Mouse (Mus musculus) forebrain, embryonic 16.5 days (tissue): ENCODE data around the gene Rbms2. TPM values are rescaled to one million over a fixed set of nuclear protein-coding genes. Genes with fewer than 3 reads are reported as not detected.
A peak's percentile ranks its signal among the peaks of the same experiment; 100 is the strongest.

Experiments used
- ATAC-seq: fragments of 200-750 bp; cut with Nextera tagmentation; 2 replicates; pipeline ENCODE4 v1.8.0; 2017; ENCODE audit warnings: mild to moderate bottlenecking, moderate library complexity
- H3K27ac ChIP-seq: fragments of 300-500 bp; sonication (generic); 2 replicates; pipeline ENCODE4 v1.5.1; 2014; ENCODE audit warnings: low read length, control low read depth
- H3K27me3 ChIP-seq: fragments of 300-500 bp; sonication (generic); replicated peaks from 2 replicates; pipeline ENCODE4 v1.6.1; 2014; ENCODE audit warnings: low read length; ENCODE audit not compliant: control insufficient read depth, insufficient read depth
- H3K36me3 ChIP-seq: fragments of 300-500 bp; sonication (generic); 2 replicates; pipeline ENCODE4 v1.6.1; 2014; ENCODE audit not compliant: control insufficient read depth, insufficient read depth
- H3K4me1 ChIP-seq: fragments of 300-500 bp; sonication (generic); replicated peaks from 2 replicates; pipeline ENCODE4 v1.6.1; 2014; ENCODE audit warnings: low read length; ENCODE audit not compliant: control insufficient read depth, insufficient read depth
- H3K4me2 ChIP-seq: fragments of 300-500 bp; sonication (generic); 2 replicates; pipeline ENCODE4 v1.6.1; 2014; ENCODE audit warnings: mild to moderate bottlenecking, low read length, control low read depth
- H3K4me3 ChIP-seq: fragments of 300-500 bp; sonication (generic); replicated peaks from 2 replicates; pipeline ENCODE4 v1.5.1; 2014; ENCODE audit warnings: mild to moderate bottlenecking, low read length, control low read depth
- H3K9ac ChIP-seq: fragments of 300-500 bp; sonication (generic); replicated peaks from 2 replicates; pipeline ENCODE4 v1.6.1; 2014; ENCODE audit warnings: low read depth, low read length, control low read depth
- H3K9me3 ChIP-seq: fragments of 300-500 bp; sonication (generic); 2 replicates; pipeline ENCODE4 v1.6.1; 2016; ENCODE audit warnings: low read length; ENCODE audit not compliant: control insufficient read depth
- WGBS: fragments of 180-500 bp; shearing (Covaris S2); extraction: QIAGEN DNeasy Blood & Tissue Kit; methylation state at CpG from one replicate; pipeline ENCODE4 v1.1.7; 2014; 5-methylcytosine and 5-hydroxymethylcytosine counted together
- polyA plus RNA-seq: library from polyadenylated mRNA; unstranded; fragments of >200 nt; fragmentation: Nextera tagmentation; extraction: Ambion mirVana; gene quantifications from 2 replicates; pipeline ENCODE4 v1.2.1, GENCODE M21; 2015

Gene Rbms2
- polyA plus RNA-seq, 1 experiment from 2014 or later: 8.5 TPM

GRCm38 (mm10) chr10:128131812-128132211, 48.3 kb downstream of the Rbms2 start:
- no peak for ATAC-seq
- Histone ChIP-seq H3K9ac (no peak overlapping the region), H3K9me3 (no peaks in the 10 kb centered on the region), H3K4me1 (no peaks in the 10 kb centered on the region; the same call in 1 of the 2 replicates), H3K4me2 (no peak overlapping the region), H3K36me3 (peaks cover 10% of the 10 kb centered on the region; the same call in 1 of the 2 replicates), H3K27ac (no peak overlapping the region), H3K4me3 (no peak overlapping the region), H3K27me3 (no peaks in the 10 kb centered on the region)

GRCm38 (mm10) chr10:128131297-128131696, 48.8 kb downstream of the Rbms2 start:
- H3K27me3 ChIP-seq: no peaks in the 10 kb centered on the region
- 85% methylated on average over 3 of the region's 3 CpGs for WGBS
- no peak overlapping the region for H3K4me3 ChIP-seq
- no peak overlapping the region for H3K27ac ChIP-seq
- no peaks in the 10 kb centered on the region for H3K9me3 ChIP-seq
- H3K4me2 ChIP-seq: no peak overlapping the region
- no peak overlapping the region for H3K9ac ChIP-seq
- H3K36me3 ChIP-seq: peaks cover 15% of the 10 kb centered on the region
- H3K4me1 ChIP-seq: no peaks in the 10 kb centered on the region; the same call in 1 of the 2 replicates
- no peak for ATAC-seq

- Histone ChIP-seq H3K36me3 (peaks cover 42% of the 10 kb centered on the region), H3K9me3 (no peaks in the 10 kb centered on the region), H3K4me1 (no peaks in the 10 kb centered on the region), H3K4me3 (no peak overlapping the region), H3K9ac (no peak overlapping the region), H3K4me2 (no peak overlapping the region), H3K27me3 (no peaks in the 10 kb centered on the region), H3K27ac (no peak overlapping the region)
- no peak for ATAC-seq
- 85% methylated on average over 8 of the region's 8 CpGs for WGBS
These were observed 52.0 kb downstream of the Rbms2 start for GRCm38 (mm10) chr10:128128143-128128542.

GRCm38 (mm10) chr10:128127497-128127896, 52.6 kb downstream of the Rbms2 start:
- no peak overlapping the region for H3K4me3 ChIP-seq
- peaks cover 48% of the 10 kb centered on the region for H3K36me3 ChIP-seq
- no peaks in the 10 kb centered on the region for H3K4me1 ChIP-seq
- no peak overlapping the region for H3K27ac ChIP-seq
- 75% methylated on average over 5 of the region's 5 CpGs for WGBS
- H3K4me2 ChIP-seq: no peak overlapping the region
- no peak for ATAC-seq
- H3K27me3 ChIP-seq: no peaks in the 10 kb centered on the region
- H3K9ac ChIP-seq: no peak overlapping the region
- no peaks in the 10 kb centered on the region for H3K9me3 ChIP-seq

- 92% methylated on average over 14 of the region's 14 CpGs for WGBS
- Histone ChIP-seq H3K36me3 (peaks cover 61% of the 10 kb centered on the region), H3K9me3 (no peaks in the 10 kb centered on the region), H3K4me2 (no peak overlapping the region), H3K4me3 (no peak overlapping the region), H3K27me3 (no peaks in the 10 kb centered on the region), H3K9ac (no peak overlapping the region), H3K27ac (no peak overlapping the region), H3K4me1 (no peaks in the 10 kb centered on the region)
- ATAC-seq: no peak
These were observed 54.1 kb downstream of the Rbms2 start for GRCm38 (mm10) chr10:128125951-128126350.

GRCm38 (mm10) chr10:128124831-128125230, 55.3 kb downstream of the Rbms2 start:
- Histone ChIP-seq H3K9me3 (no peaks in the 10 kb centered on the region), H3K4me3 (no peak overlapping the region), H3K9ac (no peak overlapping the region), H3K36me3 (peaks cover 63% of the 10 kb centered on the region), H3K27me3 (no peaks in the 10 kb centered on the region), H3K27ac (no peak overlapping the region), H3K4me1 (no peaks in the 10 kb centered on the region), H3K4me2 (no peak overlapping the region)
- no peak for ATAC-seq
- 92% methylated on average over 9 of the region's 9 CpGs for WGBS

GRCm38 (mm10) chr10:128123833-128124232, 56.3 kb downstream of the Rbms2 start:
- no peaks in the 10 kb centered on the region for H3K4me1 ChIP-seq
- no peak overlapping the region for H3K4me3 ChIP-seq
- no peak overlapping the region for H3K27ac ChIP-seq
- no peak for ATAC-seq
- no peak overlapping the region for H3K4me2 ChIP-seq
- H3K9me3 ChIP-seq: no peaks in the 10 kb centered on the region
- H3K27me3 ChIP-seq: no peaks in the 10 kb centered on the region
- peaks cover 69% of the 10 kb centered on the region for H3K36me3 ChIP-seq
- H3K9ac ChIP-seq: no peak overlapping the region
- 92% methylated on average over 7 of the region's 7 CpGs for WGBS

GRCm38 (mm10) chr10:128111227-128111626, 68.9 kb downstream of the Rbms2 start:
- H3K4me2 ChIP-seq: no peak overlapping the region
- H3K4me1 ChIP-seq: no peaks in the 10 kb centered on the region
- ATAC-seq: no peak
- H3K4me3 ChIP-seq: no peak overlapping the region
- H3K27ac ChIP-seq: no peak overlapping the region
- no peak overlapping the region for H3K9ac ChIP-seq
- H3K36me3 ChIP-seq: peaks cover 29% of the 10 kb centered on the region
- H3K9me3 ChIP-seq: no peaks in the 10 kb centered on the region
- no peaks in the 10 kb centered on the region for H3K27me3 ChIP-seq

- WGBS: 95% methylated on average over 4 of the region's 4 CpGs
These were observed 69.9 kb downstream of the Rbms2 start for GRCm38 (mm10) chr10:128110103-128110761.

GRCm38 (mm10) chr10:128097587-128097971, 82.5 kb downstream of the Rbms2 start:
- WGBS: under 1% methylated on average over 13 of the region's 13 CpGs
- H3K9ac ChIP-seq: peak overlapping the region; percentile 86

More at GRCm38 (mm10) chr10:128110103-128110761, 69.9 kb downstream of the Rbms2 start:
- Histone ChIP-seq H3K27me3 (no peaks in the 10 kb centered on the region), H3K4me1 (no peaks in the 10 kb centered on the region), H3K27ac (no peak overlapping the region), H3K9me3 (no peaks in the 10 kb centered on the region), H3K4me3 (no peak overlapping the region), H3K36me3 (peaks cover 23% of the 10 kb centered on the region), H3K4me2 (no peak overlapping the region), H3K9ac (no peak overlapping the region)
- ATAC-seq: no peak

More at GRCm38 (mm10) chr10:128097587-128097971, 82.5 kb downstream of the Rbms2 start:
- Histone ChIP-seq H3K36me3 (no peaks in the 10 kb centered on the region), H3K27ac (peak overlapping the region; percentile 78), H3K9me3 (no peaks in the 10 kb centered on the region), H3K4me2 (peak overlapping the region; percentile 47), H3K4me1 (peaks cover 30% of the 10 kb centered on the region), H3K4me3 (peak overlapping the region; percentile 98), H3K27me3 (no peaks in the 10 kb centered on the region)
- ATAC-seq: peak; percentile 4; the same call in 1 of the 2 replicates
